Mouse (Mus musculus) kidney, adult 2 months (tissue): ENCODE data around the gene Zfp541.

Experiments used
- CTCF ChIP-seq: fragments of 200-500 bp; conservative IDR thresholded peaks from 2 replicates; pipeline ENCODE4 v1.5.1; 2011; ENCODE audit warnings: low read depth, mild to moderate bottlenecking, control low read depth, low read length, moderate library complexity, mixed read lengths; ENCODE audit not compliant: insufficient read depth, insufficient read length
- POLR2A ChIP-seq: fragments of 200-500 bp; IDR thresholded peaks from one replicate; pipeline ENCODE4 v1.6.1; 2011; ENCODE audit warnings: low read depth, low read length, control low read depth

GRCm38 (mm10) chr7:16102686-16103226 lies 41.1 kb downstream of the Zfp541 start:
- TF ChIP-seq POLR2A (no peak), CTCF (no peak)
